Mouse (Mus musculus) brain, embryonic 14.5 days (tissue): ENCODE measurements around the gene Szt2.

Experiments used
- CTCF ChIP-seq: fragments of 200-500 bp; IDR thresholded peaks from 2 replicates; pipeline ENCODE4 v1.5.1; 2012; ENCODE audit warnings: inconsistent platforms, mild to moderate bottlenecking, moderate library complexity, borderline replicate concordance; ENCODE audit not compliant: insufficient read depth, insufficient read length; ENCODE audit errors: extremely low read depth
- POLR2A ChIP-seq: fragments of 200-500 bp; IDR thresholded peaks from 2 replicates; pipeline ENCODE4 v1.6.1; 2012; ENCODE audit warnings: mild to moderate bottlenecking, inconsistent platforms, borderline replicate concordance; ENCODE audit not compliant: poor library complexity, insufficient read depth, insufficient read length, severe bottlenecking; ENCODE audit errors: extremely low read depth

GRCm38 (mm10) chr4:118416329-118416728, 7.3 kb upstream of the Szt2 start:
- no peak for TF ChIP-seq CTCF
- TF ChIP-seq POLR2A, result no peak
